Mouse (Mus musculus): ENCODE measurements around the gene Jade2.

The Jade2 gene

DNA sequence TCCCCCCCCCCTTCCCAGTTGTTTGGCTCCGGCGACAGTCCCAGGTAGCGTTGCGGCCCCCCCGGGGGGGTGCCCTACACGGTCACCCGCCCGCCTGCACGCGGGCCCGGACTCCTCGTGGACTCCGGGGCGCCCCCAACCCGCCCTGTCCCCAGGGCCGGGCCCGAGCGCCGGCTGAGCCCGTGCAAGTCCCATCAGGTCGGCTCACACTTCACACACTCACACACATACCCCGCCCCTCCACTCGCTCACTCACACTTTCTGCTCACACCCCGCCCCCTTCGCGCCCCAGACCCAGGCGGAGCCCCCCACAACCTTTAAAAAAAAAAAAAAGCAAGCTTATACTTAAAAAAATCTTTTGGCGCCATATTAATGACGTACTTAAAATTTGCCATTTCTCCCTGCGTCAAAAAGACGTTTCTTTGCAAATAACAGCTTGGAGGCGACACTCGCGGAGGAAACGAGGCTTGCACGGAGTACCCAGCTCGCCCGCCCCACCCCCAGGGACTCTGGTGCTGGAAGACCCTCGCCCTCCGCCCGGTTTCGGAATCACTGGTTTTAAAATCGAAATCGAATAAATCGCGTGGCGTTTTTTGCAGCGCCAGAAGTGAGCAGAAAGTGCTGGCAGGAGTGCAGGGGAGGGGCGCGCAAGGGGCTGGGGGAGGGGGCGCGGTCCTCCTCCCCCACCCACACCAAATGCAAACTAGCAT lies 520 bp upstream of the Jade2 start:
- peak; percentile 20 for DNase-seq (ENCODE audit: low read depth, low spot score)

DNA sequence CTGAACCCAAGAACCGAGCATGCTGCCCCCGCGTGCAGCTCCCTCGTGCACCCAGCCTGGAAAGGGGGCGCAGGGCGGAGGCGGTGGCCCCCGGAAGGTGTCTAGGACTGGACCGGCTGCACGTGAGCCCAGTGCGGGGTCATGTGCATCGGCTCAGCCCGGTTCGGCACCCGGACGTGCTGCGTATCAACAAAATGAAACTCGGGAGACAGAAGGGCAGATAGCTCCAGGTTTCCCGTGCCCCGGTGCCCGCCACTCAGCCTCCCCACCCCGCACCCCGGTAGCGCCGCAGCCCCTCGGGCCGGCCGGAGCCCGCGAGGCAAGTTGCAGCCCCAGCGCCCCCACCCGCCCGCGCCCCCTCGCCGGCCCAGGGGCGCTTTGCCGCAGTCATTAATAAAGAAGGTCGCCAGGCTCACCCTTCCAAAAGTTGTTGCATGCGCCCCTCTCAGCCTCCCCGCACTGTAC lies 805 bp downstream of the Jade2 start:
- DNase-seq (ENCODE audit: low read depth, low spot score) = no peak

DNA sequence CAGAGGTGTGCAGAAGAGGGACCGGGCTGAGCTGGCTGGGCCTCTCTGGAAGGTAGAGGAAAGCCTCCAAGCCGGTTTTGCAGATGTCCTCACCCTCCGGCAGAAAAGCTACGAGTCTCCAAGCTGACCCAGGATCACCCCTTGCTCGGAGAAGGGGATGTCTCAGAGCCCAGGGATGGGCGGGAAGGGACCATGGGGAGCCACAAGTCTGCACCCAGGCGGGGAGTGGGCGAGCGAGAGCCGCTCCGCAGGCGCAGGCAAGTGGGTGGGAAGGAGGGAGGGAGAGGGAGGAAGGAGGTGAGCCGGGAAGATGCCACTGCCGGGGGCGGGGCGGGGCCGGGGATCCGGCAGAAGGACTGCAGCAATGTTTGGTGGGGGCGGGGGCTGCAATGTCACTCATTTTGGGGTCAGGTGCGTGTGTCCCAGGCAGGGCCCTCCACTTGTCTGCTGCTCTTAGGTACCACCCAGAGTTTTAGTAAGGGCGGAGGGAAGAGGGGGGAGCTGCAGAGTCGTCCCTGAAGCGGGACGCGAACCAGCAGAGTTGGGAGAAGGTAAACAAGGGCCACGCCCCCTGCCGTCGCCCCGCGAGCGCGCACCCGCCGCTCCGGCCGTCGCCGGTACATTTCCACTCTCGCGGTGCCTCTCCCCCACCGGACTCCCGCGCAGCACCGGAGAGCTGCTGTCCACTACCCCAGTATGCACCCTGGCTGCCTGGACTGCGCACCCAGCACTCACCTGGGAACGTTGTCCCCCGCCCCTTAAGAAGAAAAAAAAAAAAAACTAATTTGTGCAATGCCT lies 1.4 kb downstream of the Jade2 start:
- DNase-seq (ENCODE audit: low read depth, low spot score) = peak; percentile 20

DNA sequence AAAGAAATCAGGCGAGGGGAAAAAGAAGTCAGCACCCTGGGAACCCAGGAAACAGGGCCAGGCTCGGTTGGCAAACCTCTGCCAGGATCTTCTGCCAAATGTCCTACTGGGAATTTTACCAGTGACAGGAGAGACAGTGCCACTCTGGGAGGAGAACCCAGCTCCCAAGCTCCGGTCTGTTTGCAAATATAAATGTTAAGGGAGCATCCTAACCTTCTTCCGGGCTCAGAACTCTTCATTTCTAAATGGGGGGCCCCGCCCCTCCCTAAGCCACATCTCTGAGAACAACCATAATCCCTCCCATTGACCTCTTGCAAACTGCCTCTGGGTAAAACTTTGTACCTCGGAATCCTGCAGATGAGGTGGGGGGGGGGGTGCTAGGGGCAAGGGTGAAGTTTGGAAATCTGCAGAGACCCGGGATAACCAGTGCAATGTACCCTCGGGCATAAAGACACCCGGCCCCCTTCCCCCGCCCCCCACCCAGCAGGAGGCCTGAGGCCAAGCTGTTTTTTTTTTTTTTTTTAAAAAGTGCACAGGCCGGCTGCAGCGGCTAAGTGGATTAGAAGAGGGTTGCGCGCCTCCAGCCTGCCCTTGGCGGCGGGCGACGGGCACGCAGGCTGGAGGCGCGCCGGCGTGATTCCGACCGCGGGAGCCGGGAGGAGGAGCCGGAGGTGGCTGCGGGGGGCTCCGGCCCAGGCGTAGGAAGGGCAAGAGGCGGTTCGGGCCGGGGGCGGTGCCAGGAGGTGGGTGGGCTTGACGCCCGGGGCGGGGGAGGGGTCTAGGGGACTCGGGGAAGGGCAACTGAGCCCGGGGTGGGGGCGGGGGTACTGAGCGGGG lies 2.3 kb downstream of the Jade2 start:
- peak; percentile 66 for DNase-seq (ENCODE audit: low read depth, low spot score)

DNA sequence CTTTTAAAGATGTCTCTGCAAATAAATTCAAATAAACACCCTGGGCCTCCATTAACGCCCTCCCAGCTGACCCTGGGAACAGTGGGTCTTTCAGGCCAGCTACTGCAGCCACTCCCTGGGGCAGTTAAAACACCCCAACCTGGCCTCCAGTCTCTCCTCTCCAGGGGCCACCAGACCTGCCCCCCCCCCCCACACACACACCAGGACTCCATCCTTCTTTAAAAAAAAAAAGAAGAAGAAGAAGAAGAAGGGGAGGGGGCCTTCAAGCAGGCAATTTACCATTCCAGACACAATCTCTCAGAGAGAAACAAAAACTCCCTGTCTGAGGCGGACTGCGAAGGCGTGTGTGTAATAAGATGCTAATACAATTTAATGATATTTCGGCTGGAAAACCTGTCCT lies 4.9 kb downstream of the Jade2 start:
- DNase-seq (ENCODE audit: low read depth, low spot score) = no peak

DNA sequence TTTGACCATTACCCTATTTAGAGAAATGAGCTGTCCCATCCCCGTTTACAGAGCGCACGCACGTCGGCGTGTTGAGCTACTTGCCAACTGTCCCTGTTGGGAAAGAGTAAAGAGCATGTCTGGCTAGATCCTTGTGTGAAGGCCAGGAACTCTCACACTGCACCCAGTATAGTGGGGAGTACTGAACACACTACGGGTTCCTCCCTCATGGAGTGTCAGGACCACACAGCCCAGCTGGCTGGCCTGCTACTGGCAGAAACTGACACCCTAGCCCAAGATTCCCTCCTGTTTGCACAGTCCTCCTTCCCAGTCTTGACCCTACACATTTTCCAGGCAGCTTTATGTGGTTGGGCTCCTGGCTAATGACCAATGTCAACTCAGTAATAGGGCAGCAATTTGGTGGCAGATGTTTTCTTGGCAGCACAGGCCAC lies 5.3 kb downstream of the Jade2 start:
- DNase-seq (ENCODE audit: low read depth, low spot score) = no peak

DNA sequence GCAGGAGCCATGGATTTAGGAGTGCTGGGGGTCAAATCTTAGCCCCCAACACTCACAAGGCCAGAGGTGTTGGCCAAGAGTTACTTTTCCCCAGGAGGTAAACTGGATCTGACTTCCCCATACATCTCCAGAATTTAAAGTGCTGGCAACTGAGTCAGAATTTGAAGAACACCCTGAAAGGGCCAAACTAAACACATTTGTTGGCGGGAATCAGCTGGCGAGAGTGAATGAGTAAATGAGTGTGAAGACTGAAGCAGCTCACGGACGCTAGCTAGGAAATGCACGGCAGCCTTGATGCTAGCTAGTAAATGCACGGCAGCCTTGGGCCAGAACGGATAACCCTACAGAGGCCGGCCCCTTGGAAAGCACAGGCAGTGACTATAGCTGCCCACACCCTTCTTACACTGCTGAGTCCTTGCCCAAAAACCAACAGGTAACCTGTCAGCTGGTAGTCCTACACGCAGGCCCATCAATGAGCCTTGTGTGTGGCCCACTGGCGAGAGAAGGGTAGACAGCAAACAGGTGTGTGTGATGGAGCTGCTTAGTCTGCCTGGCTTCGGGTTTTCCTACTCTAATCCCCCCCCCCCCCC lies 6.6 kb downstream of the Jade2 start:
- DNase-seq (ENCODE audit: low read depth, low spot score) = no peak

DNA sequence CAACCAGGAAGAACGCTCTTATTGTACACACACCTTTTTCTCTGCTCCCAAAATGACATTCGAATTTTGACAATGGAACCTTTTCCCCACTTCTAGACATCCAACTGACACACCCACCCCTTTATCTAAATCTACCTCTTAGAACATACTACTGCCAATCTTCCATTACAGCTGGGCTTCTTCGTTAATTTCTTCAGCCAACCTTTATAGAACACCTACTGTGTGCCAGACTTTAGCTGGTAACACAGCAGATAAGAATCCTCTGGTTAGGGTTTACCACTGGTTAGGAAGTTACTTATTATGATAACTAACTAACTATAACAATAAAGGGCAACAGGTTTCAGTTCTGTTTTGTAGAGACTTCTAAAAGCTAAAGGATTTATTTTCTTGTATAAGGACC lies 9.1 kb downstream of the Jade2 start:
- no peak for DNase-seq (ENCODE audit: low read depth, low spot score)

DNA sequence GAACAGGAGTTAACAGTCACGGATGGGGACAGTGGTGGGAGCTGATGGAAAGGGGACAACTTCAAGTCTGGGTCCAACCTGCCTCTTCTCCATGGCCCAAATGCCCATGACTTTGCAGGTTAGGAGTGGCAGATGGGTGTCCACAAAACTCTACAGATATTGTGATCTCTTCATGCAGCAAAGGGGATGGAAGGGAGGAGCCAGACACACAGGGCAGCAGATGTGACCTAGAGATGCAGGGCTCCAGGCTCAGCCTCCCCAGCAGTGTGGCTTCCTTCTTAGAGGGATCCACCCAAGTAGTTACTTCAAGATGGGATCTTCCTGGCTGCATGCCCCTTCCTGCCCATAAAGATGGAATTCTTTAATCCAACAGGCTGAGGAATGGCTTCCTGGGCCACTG lies 9.6 kb downstream of the Jade2 start:
- DNase-seq (ENCODE audit: low read depth, low spot score) = no peak

DNA sequence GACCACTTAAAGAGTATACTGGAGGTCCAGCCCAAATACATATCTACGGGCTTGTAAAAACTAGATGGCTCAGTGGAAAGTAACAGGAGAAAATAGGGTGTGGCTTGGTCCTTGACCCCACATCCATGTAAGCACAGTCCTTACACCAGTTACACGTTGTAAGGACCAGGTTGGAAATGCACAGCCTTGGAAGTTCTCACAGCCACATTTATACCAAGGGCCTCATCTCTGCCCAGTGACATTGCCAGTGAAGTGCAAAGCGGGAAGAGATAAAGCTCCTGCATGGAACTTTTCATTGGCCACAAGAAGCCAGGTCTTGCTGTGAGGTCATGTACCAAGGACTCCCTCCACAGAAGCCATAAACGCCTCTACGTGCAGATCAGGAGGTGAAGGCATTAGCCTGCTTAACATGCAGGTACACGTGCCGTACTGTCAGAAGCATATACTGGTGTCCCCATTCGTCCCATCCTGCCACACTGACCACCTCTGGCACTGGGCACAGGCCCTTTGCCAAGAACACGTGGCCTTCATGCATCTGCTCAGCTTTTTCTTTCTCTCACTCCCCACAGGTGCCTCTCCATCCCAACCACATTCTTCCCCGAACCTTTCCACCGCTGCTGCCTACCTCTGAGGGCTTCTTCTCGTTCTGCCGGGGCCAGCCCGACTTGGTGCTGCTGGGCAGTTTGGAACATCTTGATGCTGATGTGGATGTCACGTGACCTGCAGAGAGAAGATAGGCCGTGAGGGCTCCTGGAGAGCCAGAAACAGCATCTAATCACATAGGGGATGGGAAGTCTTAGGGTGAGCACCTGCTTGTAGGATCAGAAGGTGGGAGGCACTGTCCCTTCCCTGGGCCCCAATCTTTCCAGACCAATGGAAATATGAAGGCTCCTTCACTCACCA lies 11.2 kb downstream of the Jade2 start:
- DNase-seq (ENCODE audit: low read depth, low spot score) = no peak

DNA sequence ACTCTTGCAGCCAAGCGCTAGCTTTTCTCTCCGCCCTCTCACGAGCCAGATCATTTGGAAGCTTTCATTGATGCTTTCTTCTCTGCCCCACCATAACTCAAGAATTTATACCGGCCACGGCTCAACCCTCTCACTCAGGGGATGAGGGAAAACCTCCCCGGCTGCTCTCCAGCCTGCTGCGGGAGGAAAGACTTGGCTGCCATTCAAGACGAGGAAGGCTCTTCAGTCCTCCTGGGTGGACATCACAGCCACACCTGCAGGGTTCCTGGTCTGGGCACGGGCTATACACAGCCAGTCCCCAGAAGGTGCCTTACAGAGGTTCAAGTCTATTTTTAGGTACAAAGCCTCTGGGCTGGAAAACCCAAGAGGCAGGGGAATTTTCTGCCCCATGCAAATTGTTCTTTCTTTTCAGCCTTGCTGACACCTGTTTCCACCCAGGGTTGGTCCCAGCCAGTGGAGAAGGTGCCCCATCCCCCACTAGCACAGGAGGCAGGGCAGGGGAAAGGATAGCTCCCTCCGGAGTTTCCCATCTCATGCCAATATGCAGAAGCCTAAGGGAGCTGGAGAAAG lies 12.8 kb downstream of the Jade2 start:
- DNase-seq (ENCODE audit: low read depth, low spot score) = no peak

DNA sequence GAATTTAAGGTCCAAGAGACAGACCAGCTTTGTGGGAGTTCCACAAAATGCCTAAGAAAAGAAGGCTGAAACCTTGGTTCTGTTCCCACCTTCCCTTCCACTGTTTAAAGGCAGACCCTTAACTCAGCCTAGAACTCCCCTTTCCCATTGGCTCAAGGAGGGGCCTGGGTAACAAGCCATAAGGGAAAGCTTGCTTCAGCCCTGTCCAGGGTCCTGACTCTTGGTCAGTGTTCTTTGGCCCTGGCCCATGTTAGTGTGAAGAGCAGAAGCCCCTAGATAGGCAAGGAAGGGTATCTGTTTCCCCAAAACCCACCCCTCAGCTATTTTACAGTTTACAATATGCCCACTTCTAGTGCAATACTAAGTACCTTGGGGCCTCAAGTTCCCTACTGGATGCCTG lies 13.6 kb downstream of the Jade2 start:
- no peak for DNase-seq (ENCODE audit: low read depth, low spot score)

DNA sequence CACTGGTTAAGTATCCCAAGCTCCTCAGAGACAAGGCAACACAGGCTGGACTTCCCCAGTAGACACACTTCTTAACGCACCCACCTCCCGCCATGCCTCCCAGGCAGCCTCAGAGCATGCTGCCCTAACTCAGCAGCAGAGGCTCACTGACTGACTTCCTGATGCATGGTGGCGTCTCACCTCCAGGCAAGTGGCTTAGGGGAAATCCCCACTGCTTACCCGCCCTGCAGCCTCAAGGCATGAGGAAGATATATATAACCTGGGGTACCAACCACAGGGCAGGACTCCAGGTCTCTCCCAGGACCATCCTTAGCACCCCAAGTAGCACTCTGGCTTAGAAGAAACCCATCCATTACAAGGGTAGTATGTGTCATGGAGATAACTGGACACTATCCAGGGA lies 14.3 kb downstream of the Jade2 start:
- no peak for DNase-seq (ENCODE audit: low read depth, low spot score)

DNA sequence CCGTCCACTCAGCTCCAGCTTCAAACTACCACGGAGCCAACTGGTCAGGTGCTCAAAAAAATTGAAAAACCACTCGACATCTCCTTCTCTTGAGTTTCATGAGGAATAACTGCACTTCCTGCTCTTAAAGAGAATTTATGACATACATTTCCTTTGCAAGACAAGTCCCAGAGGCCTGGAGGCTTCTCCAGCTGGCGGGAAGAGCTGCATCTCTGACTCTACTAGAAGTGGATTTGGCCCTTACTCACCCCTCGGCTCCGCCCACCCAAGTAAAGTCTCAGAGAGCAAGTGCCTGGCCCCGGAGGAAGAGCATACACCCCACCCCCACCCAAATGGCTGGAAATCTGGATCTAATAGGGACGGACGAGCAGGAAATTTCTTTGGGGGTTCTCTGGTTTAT lies 16.3 kb downstream of the Jade2 start:
- no peak for DNase-seq (ENCODE audit: low read depth, low spot score)

DNA sequence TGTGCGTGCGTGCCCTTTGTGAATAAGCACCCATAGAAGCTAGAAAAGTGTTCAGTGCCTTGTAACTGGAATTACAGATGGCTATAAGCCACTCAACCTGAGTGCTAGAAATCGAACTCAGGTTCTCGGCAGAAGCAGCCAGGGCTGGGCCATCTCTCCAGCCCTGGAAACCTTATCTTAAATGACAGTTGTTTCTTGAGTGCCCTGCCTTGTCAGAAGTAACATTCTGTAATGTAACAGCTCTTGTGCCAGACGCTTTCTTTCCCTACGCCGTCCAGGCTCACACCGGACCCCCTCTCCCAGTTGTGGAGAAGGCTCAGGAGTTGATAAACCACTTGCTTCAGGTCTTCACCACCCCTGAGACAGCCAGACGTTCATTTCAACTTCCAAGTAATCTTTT lies 16.8 kb downstream of the Jade2 start:
- DNase-seq (ENCODE audit: low read depth, low spot score) = no peak

DNA sequence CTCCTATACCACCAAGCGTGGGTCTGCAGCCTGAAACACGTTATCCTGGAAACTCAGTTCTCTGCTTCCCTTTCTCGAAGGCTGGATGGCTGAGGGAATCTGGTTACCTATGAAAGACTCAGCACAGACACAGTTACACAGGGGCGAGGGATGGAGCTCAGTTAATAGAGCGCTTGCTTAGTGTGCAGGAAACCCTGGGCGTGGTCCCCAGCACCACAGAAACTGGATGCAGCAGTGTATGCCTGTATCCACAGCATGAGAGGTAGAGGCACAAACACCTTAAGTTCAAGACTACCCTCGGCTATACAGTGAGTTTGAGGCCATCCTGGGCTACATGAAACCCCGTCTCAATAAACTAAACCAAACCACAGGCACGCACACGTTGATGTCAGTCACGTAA lies 17.5 kb downstream of the Jade2 start:
- DNase-seq (ENCODE audit: low read depth, low spot score) = no peak

DNA sequence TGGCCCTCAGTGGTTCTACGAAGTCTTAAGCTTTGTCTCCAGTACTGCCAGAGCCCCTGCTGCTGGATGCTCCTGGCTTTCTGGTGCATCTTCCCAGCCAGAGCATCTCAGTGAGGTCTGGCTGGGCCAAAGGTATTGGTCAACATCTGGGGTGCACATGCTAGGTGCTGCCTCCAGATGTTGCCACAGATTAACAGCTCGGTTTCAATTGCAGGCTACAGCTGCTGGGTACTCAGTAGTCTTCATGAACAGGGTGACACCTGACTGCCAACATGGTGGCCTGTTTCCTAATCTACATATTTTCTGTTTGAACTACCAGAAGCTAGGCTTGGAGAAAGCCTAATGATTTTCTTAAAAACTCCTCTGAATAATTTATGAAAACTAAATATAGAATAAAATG lies 18.3 kb downstream of the Jade2 start:
- no peak for DNase-seq (ENCODE audit: low read depth, low spot score)

DNA sequence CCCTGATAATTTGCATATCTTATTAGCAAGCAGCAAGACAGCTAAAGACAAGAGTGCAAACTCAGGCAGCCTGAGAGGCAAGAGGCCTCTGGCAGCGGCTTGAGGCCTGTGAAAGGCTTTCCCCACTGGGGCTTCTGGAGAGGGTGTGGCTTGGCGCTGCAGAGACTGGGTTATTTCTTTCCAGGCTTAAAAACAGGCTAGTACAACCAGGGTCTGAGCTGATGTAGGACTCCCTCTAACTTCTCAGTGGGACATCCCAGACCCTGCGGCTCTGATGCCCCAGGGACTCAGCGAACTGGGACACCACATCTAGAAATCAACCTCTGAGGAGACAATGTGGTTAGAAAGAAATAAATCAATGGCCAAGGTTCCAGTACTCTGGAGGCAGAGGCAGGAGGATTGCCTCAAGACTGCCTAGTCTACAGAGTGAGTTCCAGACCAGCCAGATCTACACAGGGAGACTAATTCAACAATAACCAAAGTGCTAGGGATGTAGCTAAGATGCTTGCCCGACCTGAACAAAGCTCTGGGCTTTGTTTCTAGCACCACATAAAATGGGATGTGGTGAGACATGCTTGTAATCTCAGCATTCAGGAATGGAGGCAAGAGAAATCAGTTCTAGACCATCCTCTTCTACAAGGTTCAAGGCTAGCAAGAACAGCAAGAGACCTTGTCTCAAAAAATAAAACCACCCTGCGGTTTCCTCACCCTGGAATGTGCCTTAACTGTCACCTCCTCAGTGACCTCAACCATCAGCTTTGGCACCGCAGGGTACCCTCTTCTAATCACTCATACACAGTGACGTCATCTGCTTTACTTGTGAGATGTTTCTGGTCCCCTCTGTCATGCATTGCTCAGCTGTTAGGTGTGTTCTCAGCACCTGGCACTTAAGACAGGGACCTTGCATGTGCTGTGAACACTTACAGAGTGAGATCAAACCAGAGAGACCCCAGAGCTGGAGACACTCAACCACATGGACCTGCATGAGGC lies 20.0 kb downstream of the Jade2 start:
- no peak for DNase-seq (ENCODE audit: low read depth, low spot score)

DNA sequence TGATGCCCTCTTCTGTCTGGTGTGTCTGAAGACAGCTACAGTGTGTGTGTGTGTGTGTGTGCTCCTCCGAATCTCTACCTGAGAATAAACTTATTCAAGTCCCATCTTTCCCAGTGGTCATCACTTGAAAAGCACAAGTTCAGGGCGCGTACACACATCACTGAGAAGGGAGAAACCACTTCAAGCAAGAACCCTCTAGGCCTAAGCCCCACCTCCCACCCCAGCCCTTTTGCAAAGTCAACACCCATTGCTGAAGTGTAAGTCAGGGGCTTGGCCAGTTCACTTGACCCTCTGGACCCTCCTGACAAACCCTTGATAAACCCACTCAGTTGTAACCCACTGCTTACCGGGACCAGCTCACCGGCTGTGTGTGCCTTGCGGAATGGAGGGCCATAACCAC lies 20.9 kb downstream of the Jade2 start:
- DNase-seq (ENCODE audit: low read depth, low spot score) = no peak
